ENCODE assay signal across 17 mouse cellular contexts in the genomic region with DNA sequence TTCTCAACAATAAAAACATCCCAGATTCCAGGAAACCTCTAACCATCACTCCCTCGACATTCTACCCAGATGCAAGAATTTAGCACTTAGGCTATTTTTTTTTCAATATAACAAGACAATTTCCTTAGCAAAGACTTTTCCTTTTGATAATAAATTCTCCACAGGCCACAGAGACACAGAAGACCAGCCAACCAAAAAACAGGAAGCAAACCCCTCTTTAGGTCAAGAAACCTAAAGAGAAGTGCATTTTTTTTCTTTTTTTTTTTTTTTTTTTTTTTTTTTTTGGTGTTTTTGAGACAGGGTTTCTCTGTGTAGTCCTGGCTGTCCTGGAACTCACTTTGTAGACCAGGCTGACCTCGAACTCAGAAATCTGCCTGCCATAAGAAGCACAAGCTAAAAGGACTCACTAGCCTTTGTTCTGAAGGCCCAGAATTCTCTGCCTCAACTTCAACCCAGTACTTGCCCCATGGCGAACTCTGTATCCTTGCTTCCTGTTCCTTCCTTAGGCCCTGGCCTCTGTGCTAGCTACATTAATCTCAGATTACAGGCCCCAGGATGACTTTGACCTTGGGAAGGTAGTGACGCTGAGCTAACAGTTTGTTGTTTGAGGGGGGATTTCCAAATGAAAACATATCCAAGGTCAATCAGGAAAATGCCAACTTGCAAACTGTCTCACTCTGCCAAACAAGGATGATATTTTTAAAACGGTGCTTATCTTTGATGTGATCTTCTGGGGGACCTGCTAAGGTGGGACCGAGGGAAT. TPM values are rescaled to one million over a fixed set of nuclear protein-coding genes. Genes with fewer than 3 reads are reported as not detected.
DNase-seq lines count a peak whose midpoint lies in the region; ATAC-seq and TF ChIP-seq lines count a peak whose summit lies in the region.
"Had no signal": no experiment of that assay in that cellular context is flagged by ENCODE, and none has a peak within 500 bp of the region (broad histone marks: within the 10 kb centered on the region; RNA-seq: fewer than 3 reads in every experiment).

No protein-coding gene starts in this region.

- TF ChIP-seq EP300 in CH12.LX (IDR thresholded peaks at IDR 0.05; ENCODE audit: low read length): no peak

- no peaks in the 10 kb centered on the region for H3K36me3 ChIP-seq in kidney, embryonic 15.5 days
- no peaks in the 10 kb centered on the region for H3K36me3 ChIP-seq in CH12.LX (replicated peaks in 1 of 2; ENCODE audit: control insufficient read depth in 1 of 2, insufficient read depth in 1 of 2, low read length in 1 of 2)
- H3K36me3 ChIP-seq in thymus, adult 2 months (ENCODE audit: control insufficient read depth, insufficient read depth, low read length): no peaks in the 10 kb centered on the region
- H3K36me3 ChIP-seq: embryonic facial prominence, embryonic 15.5 days; forebrain, embryonic 10.5 days; limb, embryonic 13.5 days; liver, embryonic 15.5 days had no signal

- no peak for DNase-seq in kidney, postnatal 14 days
- DNase-seq in CH12.LX (ENCODE audit: extremely low read depth) (no peak), R1 (ENCODE audit: low read depth, low spot score) (peak; percentile 38)
- no peak for DNase-seq in thymus, adult 2 months
- DNase-seq in spleen, adult 18-20 months: no peak
- DNase-seq in layer of hippocampus, adult 8-10 months (ENCODE audit: low spot score in 2 of 2): no peak
- DNase-seq: cerebellum, adult 9-10 months; gastrocnemius, postnatal 10 days; kidney, postnatal 10 days; layer of hippocampus, adult 9-11 months; lung, postnatal 10 days had no signal

- H3K4me2 ChIP-seq in kidney, embryonic 15.5 days: no peak overlapping the region
- no peak overlapping the region for H3K4me2 ChIP-seq in CH12.LX (ENCODE audit: insufficient read depth, low read depth, poor library complexity, severe bottlenecking)
- H3K4me2 ChIP-seq: embryonic facial prominence, embryonic 15.5 days; limb, embryonic 13.5 days; liver, embryonic 15.5 days had no signal

- no peak overlapping the region for H3K4me3 ChIP-seq in kidney, embryonic 15.5 days (replicated peaks)
- H3K4me3 ChIP-seq in CH12.LX (replicated peaks in 1 of 3; ENCODE audit: low read depth in 2 of 3, low read length in 2 of 3, poor library complexity in 1 of 3): no peak overlapping the region
- no peak overlapping the region for H3K4me3 ChIP-seq in thymus, adult 2 months (ENCODE audit: control insufficient read depth, insufficient read depth, low read length)
- H3K4me3 ChIP-seq: embryonic facial prominence, embryonic 15.5 days; forebrain, embryonic 10.5 days; limb, embryonic 13.5 days; liver, embryonic 15.5 days had no signal

- dilution Hi-C loops in CH12.LX (cut with MboI; ENCODE audit: extremely low pct_ligation_motif_present, extremely low pct_unique_long_range_greater_than_20kb, low sequenced_read_pairs): no loop called here

- H3K9ac ChIP-seq in kidney, embryonic 15.5 days: no peak overlapping the region
- no peak overlapping the region for H3K9ac ChIP-seq in CH12.LX (ENCODE audit: insufficient read depth, low read depth)
- H3K9ac ChIP-seq: embryonic facial prominence, embryonic 15.5 days; limb, embryonic 13.5 days; liver, embryonic 15.5 days had no signal

- no peak for ATAC-seq in kidney, embryonic 15.5 days (replicated peaks; ENCODE audit: low FRiP score)
- peak; percentile 45 for ATAC-seq in granulocyte monocyte progenitor cell, adult 5-6 weeks (replicated peaks; ENCODE audit: poor library complexity, severe bottlenecking)

- peak overlapping the region; percentile 37; the same call in 1 of the 2 replicates for H3K27ac ChIP-seq in kidney, embryonic 15.5 days
- H3K27ac ChIP-seq in CH12.LX (ENCODE audit: insufficient read depth, low read depth): no peak overlapping the region
- H3K27ac ChIP-seq in thymus, adult 2 months (ENCODE audit: control insufficient read depth, insufficient read depth, low read length): no peak overlapping the region
- H3K27ac ChIP-seq: embryonic facial prominence, embryonic 15.5 days; forebrain, embryonic 10.5 days; limb, embryonic 13.5 days; liver, embryonic 15.5 days had no signal

- TF ChIP-seq RAD21 in CH12.LX (IDR thresholded peaks at IDR 0.05; ENCODE audit: low read depth, low read length): no peak

- no peaks in the 10 kb centered on the region for H3K27me3 ChIP-seq in kidney, embryonic 15.5 days
- no peaks in the 10 kb centered on the region for H3K27me3 ChIP-seq in CH12.LX (replicated peaks)
- no peaks in the 10 kb centered on the region for H3K27me3 ChIP-seq in thymus, adult 2 months (ENCODE audit: control insufficient read depth, insufficient read depth, low read length)
- H3K27me3 ChIP-seq: embryonic facial prominence, embryonic 15.5 days; limb, embryonic 13.5 days; liver, embryonic 15.5 days had no signal

- no peak for TF ChIP-seq CTCF in CH12.LX (conservative IDR thresholded peaks at IDR 0.05 in 1 of 2, IDR thresholded peaks at IDR 0.05 in 1 of 2; ENCODE audit: low read depth in 2 of 2, low read length in 2 of 2)
- TF ChIP-seq CTCF in thymus, adult 2 months (IDR thresholded peaks at IDR 0.05; ENCODE audit: borderline replicate concordance, control insufficient read depth, extremely low read depth, insufficient read depth, low read length, poor library complexity): no peak

- TF ChIP-seq POLR2A in CH12.LX (IDR thresholded peaks at IDR 0.05; ENCODE audit: low read depth, low read length): no peak
- TF ChIP-seq POLR2A in thymus, adult 2 months (IDR thresholded peaks at IDR 0.05; ENCODE audit: control insufficient read depth, extremely low read depth, insufficient read depth, low read length, poor library complexity): no peak

- in situ Hi-C loops in CH12.LX (cut with MboI; ENCODE audit: low pct_ligation_motif_present, low pct_unique_long_range_greater_than_20kb, low sequenced_read_pairs): no loop called here

- peaks cover 10% of the 10 kb centered on the region; the same call in 1 of the 2 replicates for H3K4me1 ChIP-seq in kidney, embryonic 15.5 days
- 0 out of 4 replicates have a peak, but pooled peaks cover 0 to 2% of the 10 kb centered on the region in 2 experiments for H3K4me1 ChIP-seq in CH12.LX (ENCODE audit: control insufficient read depth in 1 of 2, insufficient read depth in 2 of 2)
- H3K4me1 ChIP-seq in thymus, adult 2 months (replicated peaks; ENCODE audit: control insufficient read depth, insufficient read depth, low read length): no peaks in the 10 kb centered on the region
- H3K4me1 ChIP-seq: limb, embryonic 13.5 days; liver, embryonic 15.5 days had no signal

- 47% methylated on average over 6 of the region's 6 CpGs for WGBS in kidney, embryonic 15.5 days
- 54% methylated on average over 6 of the region's 6 CpGs for WGBS in thymus, adult 2 months

- H3K9me3 ChIP-seq in kidney, embryonic 15.5 days (replicated peaks): no peaks in the 10 kb centered on the region
- H3K9me3 ChIP-seq in CH12.LX (replicated peaks; ENCODE audit: low read length): no peaks in the 10 kb centered on the region
- H3K9me3 ChIP-seq: embryonic facial prominence, embryonic 15.5 days; forebrain, embryonic 10.5 days; limb, embryonic 13.5 days; liver, embryonic 15.5 days had no signal

- H3K79me2 ChIP-seq in CH12.LX (replicated peaks; ENCODE audit: control insufficient read depth, extremely low read depth, insufficient read depth, poor library complexity, severe bottlenecking): no peaks in the 10 kb centered on the region

TF ChIP-seq in CH12.LX, 34 proteins besides CTCF, POLR2A, EP300 and RAD21:
- TF ChIP-seq TBP (conservative IDR thresholded peaks at IDR 0.05; ENCODE audit: low read depth, low read length) (no peak), BHLHE40 (IDR thresholded peaks at IDR 0.05; ENCODE audit: low read depth, low read length) (no peak), ZNF384 (IDR thresholded peaks at IDR 0.05; ENCODE audit: low read depth, low read length) (peak; percentile 61), ETS1 (conservative IDR thresholded peaks at IDR 0.05; ENCODE audit: low read depth, low read length) (no peak), RCOR1 (conservative IDR thresholded peaks at IDR 0.05; ENCODE audit: low read depth, low read length) (no peak)

RNA-seq across cellular contexts. Expression of gene Tfpi, which starts 46.7 kb away (rescaled TPM):
- polyA plus RNA-seq in kidney, embryonic 15.5 days (2015; fragmentation: Nextera tagmentation; extraction: Ambion mirVana): 34.6 and 38.2 TPM in 2 replicates
- not detected in 2 replicates for total RNA-seq in CH12.LX (2012; rRNA removed)
- total RNA-seq in CH12.LX (2014; rRNA removed): 0.38 and 0.46 TPM in 2 replicates
- polyA plus RNA-seq in CH12.LX (2012; ENCODE audit: insufficient read length, low read depth): 0.17 TPM in 1 of 2 replicates, not detected in the other
- 28.4 and 69.7 TPM in 2 replicates for total RNA-seq in granulocyte monocyte progenitor cell, adult 5-6 weeks (2014; fragmentation: Nextera tagmentation)
- total RNA-seq in granulocyte monocyte progenitor cell, adult 5-6 weeks (2017): 74.5 and 81.7 TPM in 2 replicates
- 1.5 and 2.3 TPM in 2 replicates for polyA plus RNA-seq in thymus, adult 2 months (2012; rRNA removed)
- total RNA-seq in layer of hippocampus, adult 8-10 months (2022): 1 to 10 TPM; 3.2 to 5.1 (median 4.4) TPM

Comparison
In these comparisons a context has a peak if more than half of its experiments do, and no peak if none do; other contexts are left out.
1. RNA of gene Tfpi, which starts 46.7 kb away (total RNA-seq): 28.4 to 81.7 TPM in granulocyte monocyte progenitor cell, adult 5-6 weeks; 3.2 to 5.1 TPM in layer of hippocampus, adult 8-10 months and 0.38 to 0.46 TPM in CH12.LX; every median in the first group is over 4 times any median in the second.